Mouse (Mus musculus) forebrain, embryonic 11.5 days (tissue): Measurements from ENCODE around the gene Ier5l. TPM values are rescaled to one million over a fixed set of nuclear protein-coding genes. Genes with fewer than 3 reads are reported as not detected.

Experiments
- ATAC-seq: fragments of 200-750 bp; cut with Nextera tagmentation; replicated peaks from 2 replicates; pipeline ENCODE4 v1.8.0; 2017; ENCODE audit warnings: moderate TSS enrichment; ENCODE audit not compliant: low FRiP score
- DNase-seq: peaks from one replicate; pipeline ENCODE4 v3.0.0-alpha.2; 2017; ENCODE audit warnings: low spot score
- H3K27ac ChIP-seq: fragments of 300-500 bp; sonication (generic); 2 replicates; pipeline ENCODE4 v1.5.1; 2014; ENCODE audit warnings: low read depth, low read length
- H3K27me3 ChIP-seq: fragments of 300-500 bp; sonication (generic); 2 replicates; pipeline ENCODE4 v1.6.1; 2014; ENCODE audit warnings: mild to moderate bottlenecking, low read length, mixed read lengths; ENCODE audit not compliant: control insufficient read depth, insufficient read depth
- H3K36me3 ChIP-seq: fragments of 300-500 bp; sonication (generic); 2 replicates; pipeline ENCODE4 v1.6.1; 2014; ENCODE audit warnings: mild to moderate bottlenecking, low read length, moderate library complexity, mixed read lengths; ENCODE audit not compliant: control insufficient read depth, insufficient read depth
- H3K4me1 ChIP-seq: fragments of 300-500 bp; sonication (generic); replicated peaks from 2 replicates; pipeline ENCODE4 v1.6.1; 2014; ENCODE audit warnings: low read length, mixed read lengths; ENCODE audit not compliant: control insufficient read depth, insufficient read depth
- H3K4me2 ChIP-seq: fragments of 300-500 bp; sonication (generic); 2 replicates; pipeline ENCODE4 v1.6.1; 2014; ENCODE audit warnings: low read depth, mild to moderate bottlenecking, low read length, moderate library complexity, mixed read lengths; ENCODE audit not compliant: severe bottlenecking
- H3K4me3 ChIP-seq: fragments of 300-500 bp; sonication (generic); 2 replicates; pipeline ENCODE4 v1.5.1; 2014; ENCODE audit warnings: low read depth, low read length
- H3K9ac ChIP-seq: fragments of 300-500 bp; sonication (generic); 2 replicates; pipeline ENCODE4 v1.6.1; 2014; ENCODE audit warnings: low read length
- H3K9me3 ChIP-seq: fragments of 300-500 bp; sonication (generic); 2 replicates; pipeline ENCODE4 v1.6.1; 2016; ENCODE audit warnings: low read length, mixed read lengths; ENCODE audit not compliant: control insufficient read depth
- WGBS: fragments of 180-500 bp; shearing (Covaris S2); extraction: QIAGEN DNeasy Blood & Tissue Kit; methylation state at CpG from one replicate; pipeline ENCODE4 v1.1.7; 2014; 5-methylcytosine and 5-hydroxymethylcytosine counted together
- polyA plus RNA-seq: library from polyadenylated mRNA; unstranded; fragments of >200 nt; fragmentation: Nextera tagmentation; extraction: Ambion mirVana; gene quantifications from 2 replicates; pipeline ENCODE4 v1.2.1, GENCODE M21; 2014

The Ier5l gene
- polyA plus RNA-seq, 1 experiment from 2014 or later, result 3.7 TPM

- Histone ChIP-seq H3K4me3 (peak overlapping the region; percentile 9; the same call in 1 of the 2 replicates), H3K4me1 (peaks cover 33% of the 10 kb centered on the region), H3K9ac (peak overlapping the region; percentile 71), H3K4me2 (peak overlapping the region; percentile 38; the same call in 1 of the 2 replicates), H3K36me3 (peaks cover 6% of the 10 kb centered on the region), H3K27me3 (no peaks in the 10 kb centered on the region), H3K9me3 (no peaks in the 10 kb centered on the region), H3K27ac (peak overlapping the region; percentile 97)
- peak; percentile 93 for DNase-seq
- WGBS, result 5% methylated on average over 15 of the region's 15 CpGs
- ATAC-seq, result peak; percentile 84
These were observed 32.2 kb downstream of the Ier5l start for GRCm38 (mm10) chr2:30441518-30442497.

GRCm38 (mm10) chr2:30440701-30441517 lies 33.1 kb downstream of the Ier5l start:
- Histone ChIP-seq H3K9ac (peak overlapping the region; percentile 71), H3K4me3 (no peak overlapping the region), H3K9me3 (no peaks in the 10 kb centered on the region), H3K27me3 (no peaks in the 10 kb centered on the region), H3K36me3 (peaks cover 6% of the 10 kb centered on the region), H3K27ac (peak overlapping the region; percentile 97), H3K4me1 (peaks cover 33% of the 10 kb centered on the region), H3K4me2 (peak overlapping the region; percentile 38; the same call in 1 of the 2 replicates)
- peak; percentile 52; the same call in 1 of the 2 replicates for ATAC-seq
- peak; percentile 75 for DNase-seq
- WGBS, result 22% methylated on average over 12 of the region's 12 CpGs

- no peak for DNase-seq
- ATAC-seq, result no peak
- WGBS, result 84% methylated on average over 3 of the region's 3 CpGs
- no peak overlapping the region; the same call in 1 of the 2 replicates for H3K9ac ChIP-seq
- peaks cover 33% of the 10 kb centered on the region for H3K4me1 ChIP-seq
- no peak overlapping the region for H3K4me3 ChIP-seq
- no peak overlapping the region for H3K4me2 ChIP-seq
- H3K36me3 ChIP-seq, result peaks cover 6% of the 10 kb centered on the region
- H3K9me3 ChIP-seq, result no peaks in the 10 kb centered on the region
- H3K27ac ChIP-seq, result peak overlapping the region; percentile 97
- no peaks in the 10 kb centered on the region for H3K27me3 ChIP-seq
These were observed 33.8 kb downstream of the Ier5l start for GRCm38 (mm10) chr2:30440211-30440700.

- Histone ChIP-seq H3K27me3 (no peaks in the 10 kb centered on the region), H3K27ac (no peak overlapping the region), H3K36me3 (peaks cover 6% of the 10 kb centered on the region), H3K4me3 (no peak overlapping the region), H3K4me2 (no peak overlapping the region), H3K9me3 (no peaks in the 10 kb centered on the region), H3K4me1 (peaks cover 31% of the 10 kb centered on the region), H3K9ac (no peak overlapping the region)
- WGBS, result 97% methylated on average over 6 of the region's 6 CpGs
- no peak for ATAC-seq
- peak; percentile 44 for DNase-seq
These were observed 34.4 kb downstream of the Ier5l start for GRCm38 (mm10) chr2:30439631-30440030.

- H3K27me3 ChIP-seq, result no peaks in the 10 kb centered on the region
- DNase-seq (no peak), ATAC-seq (no peak)
- H3K4me1 ChIP-seq, result peaks cover 24% of the 10 kb centered on the region
- no peak overlapping the region for H3K4me2 ChIP-seq
- peaks cover 13% of the 10 kb centered on the region for H3K36me3 ChIP-seq
- H3K9me3 ChIP-seq, result no peaks in the 10 kb centered on the region
- H3K27ac ChIP-seq, result no peak overlapping the region
- no peak overlapping the region for H3K4me3 ChIP-seq
- H3K9ac ChIP-seq, result no peak overlapping the region
- WGBS, result 91% methylated on average over 4 of the region's 4 CpGs
These were observed 36.2 kb downstream of the Ier5l start for GRCm38 (mm10) chr2:30437791-30438190.

GRCm38 (mm10) chr2:30436809-30437208 lies 37.2 kb downstream of the Ier5l start:
- H3K9ac ChIP-seq, result no peak overlapping the region
- DNase-seq (no peak), ATAC-seq (no peak)
- H3K27ac ChIP-seq, result no peak overlapping the region
- H3K4me2 ChIP-seq, result no peak overlapping the region
- no peaks in the 10 kb centered on the region for H3K27me3 ChIP-seq
- H3K4me3 ChIP-seq, result no peak overlapping the region
- H3K9me3 ChIP-seq, result no peaks in the 10 kb centered on the region
- H3K36me3 ChIP-seq, result peaks cover 13% of the 10 kb centered on the region
- peaks cover 15% of the 10 kb centered on the region for H3K4me1 ChIP-seq
- WGBS, result 74% methylated on average over 4 of the region's 4 CpGs

GRCm38 (mm10) chr2:30436156-30436545 lies 37.9 kb downstream of the Ier5l start:
- DNase-seq (no peak), ATAC-seq (0 out of 2 replicates have a peak, but pooled peaks have one; percentile 4)
- no peak overlapping the region for H3K4me2 ChIP-seq
- WGBS, result 76% methylated on average over 5 of the region's 5 CpGs
- H3K27ac ChIP-seq, result no peak overlapping the region
- no peaks in the 10 kb centered on the region for H3K9me3 ChIP-seq
- no peak overlapping the region for H3K9ac ChIP-seq
- H3K4me3 ChIP-seq, result no peak overlapping the region
- H3K27me3 ChIP-seq, result no peaks in the 10 kb centered on the region
- peaks cover 8% of the 10 kb centered on the region for H3K4me1 ChIP-seq
- H3K36me3 ChIP-seq, result peaks cover 13% of the 10 kb centered on the region
